Mouse (Mus musculus) mammary gland, adult 2 months (tissue): ENCODE data around the gene Ctsl. TPM values are rescaled to one million over a fixed set of nuclear protein-coding genes. Genes with fewer than 3 reads are reported as not detected.

ENCODE experiments used
- polyA plus RNA-seq: library from polyadenylated mRNA; depleted of rRNA; stranded (reverse); fragments of >200 nt; gene quantifications from 2 replicates; pipeline ENCODE4 v1.2.3, GENCODE M21; 2012; ENCODE audit warnings: low replicate concordance; rRNA removed

Gene Ctsl
- polyA plus RNA-seq: 93.1 and 257 TPM in 2 replicates

GRCm38 (mm10) chr13:64370173-64370940, at the start of gene Ctsl:
Gene Ctsl (minus strand): TSS chr13:64370890.

GRCm38 (mm10) chr13:64312024-64312915, 58.4 kb downstream of the Ctsl start, which contains the start of gene Aaed1:
Gene Aaed1 (minus strand): TSS chr13:64312710.

Other genes starting within 250 kb of the Ctsl start
- gene Slc35d2, start 241.5 kb downstream of the Ctsl start, polyA plus RNA-seq: 7.3 and 7.6 TPM in 2 replicates
- gene Zfp367, start 217.7 kb downstream of the Ctsl start, polyA plus RNA-seq: 2.4 and 6.7 TPM in 2 replicates
- gene Habp4, start 209.1 kb downstream of the Ctsl start, polyA plus RNA-seq: 12.1 and 13.5 TPM in 2 replicates
- 2.8 and 5.8 TPM in 2 replicates for gene Cdc14b, start 95.6 kb downstream of the Ctsl start, polyA plus RNA-seq
- 8.8 and 20.4 TPM in 2 replicates for gene Aaed1, start 58.2 kb downstream of the Ctsl start, polyA plus RNA-seq
- 23.2 and 30.5 TPM in 2 replicates for gene Cdk20, start 61.4 kb upstream of the Ctsl start, polyA plus RNA-seq
- not detected in 2 replicates for gene Fam240b, start 126.9 kb upstream of the Ctsl start, polyA plus RNA-seq